Comparison of ENCODE assay signal across 10 mouse cellular contexts in genomic region chr10:67182651-67183050, GRCm38 (mm10).
DNase-seq lines count a peak whose midpoint lies in the region; ATAC-seq and TF ChIP-seq lines count a peak whose summit lies in the region.
"Had no signal": no experiment of that assay in that cellular context is flagged by ENCODE, and none has a peak within 500 bp of the region (broad histone marks: within the 10 kb centered on the region; RNA-seq: fewer than 3 reads in every experiment).

No protein-coding gene starts in this region.

- H3K4me1 ChIP-seq in heart, embryonic 14.5 days (ENCODE audit: control insufficient read depth in 2 of 2, insufficient read depth in 2 of 2, low read length in 2 of 2), result peaks cover 2 to 11% of the 10 kb centered on the region in 2 experiments
- peaks cover 18 to 26% of the 10 kb centered on the region in 2 experiments for H3K4me1 ChIP-seq in liver, embryonic 14.5 days (replicated peaks; ENCODE audit: control insufficient read depth in 2 of 2, insufficient read depth in 2 of 2, low read length in 1 of 2)
- no peaks in the 10 kb centered on the region for H3K4me1 ChIP-seq in hindbrain, embryonic 11.5 days (replicated peaks; ENCODE audit: control insufficient read depth, insufficient read depth, low read length)

- DNase-seq in heart, adult 9 months (ENCODE audit: low spot score in 2 of 2), result no peak
- DNase-seq in spleen, adult 18-20 months, result peak; percentile 12 to 32
- DNase-seq in spleen, adult 12 weeks (ENCODE audit: low spot score), result no peak
- no peak for DNase-seq in liver, embryonic 14.5 days (ENCODE audit: low read depth in 3 of 3, low spot score in 3 of 3)
- peak; percentile 45 for DNase-seq in thymus, postnatal 4 days
- no peak for DNase-seq in testis, postnatal 14 days (ENCODE audit: low spot score)
- no peak for DNase-seq in hindbrain, embryonic 11.5 days (ENCODE audit: low spot score)

- H3K4me2 ChIP-seq in heart, embryonic 14.5 days (ENCODE audit: low read length), result peak overlapping the region; percentile 12; the same call in 1 of the 2 replicates
- H3K4me2 ChIP-seq in liver, embryonic 14.5 days (ENCODE audit: low read depth), result peak overlapping the region; percentile 42
- no peak overlapping the region for H3K4me2 ChIP-seq in hindbrain, embryonic 11.5 days (replicated peaks; ENCODE audit: low read depth, low read length)

- H3K27me3 ChIP-seq in heart, embryonic 14.5 days (ENCODE audit: control insufficient read depth, insufficient read depth, low read length), result no peaks in the 10 kb centered on the region
- no peaks in the 10 kb centered on the region for H3K27me3 ChIP-seq in liver, embryonic 14.5 days (ENCODE audit: control insufficient read depth, insufficient read depth, low read length)
- H3K27me3 ChIP-seq in hindbrain, embryonic 11.5 days (ENCODE audit: control insufficient read depth, insufficient read depth, low read length), result no peaks in the 10 kb centered on the region

- no peak for TF ChIP-seq CTCF in liver, embryonic 14.5 days (IDR thresholded peaks at IDR 0.05; ENCODE audit: low read depth)

- H3K9ac ChIP-seq in heart, embryonic 14.5 days (ENCODE audit: low read length), result no peak overlapping the region
- H3K9ac ChIP-seq in liver, embryonic 14.5 days (replicated peaks), result no peak overlapping the region; the same call in 1 of the 2 replicates
- no peak overlapping the region for H3K9ac ChIP-seq in hindbrain, embryonic 11.5 days (ENCODE audit: low read depth, low read length)

- ATAC-seq in heart, embryonic 14.5 days (ENCODE audit: insufficient number of reproducible peaks, insufficient read depth, low FRiP score, low read depth), result no peak
- ATAC-seq in liver, embryonic 14.5 days (ENCODE audit: insufficient read depth), result no peak
- no peak for ATAC-seq in hindbrain, embryonic 11.5 days (ENCODE audit: low FRiP score)
- ATAC-seq: hindbrain, postnatal 0 days had no signal

- no peaks in the 10 kb centered on the region for H3K9me3 ChIP-seq in heart, embryonic 14.5 days (ENCODE audit: control insufficient read depth, low read length)
- no peaks in the 10 kb centered on the region for H3K9me3 ChIP-seq in liver, embryonic 14.5 days (ENCODE audit: control insufficient read depth, low read length)
- no peaks in the 10 kb centered on the region for H3K9me3 ChIP-seq in hindbrain, embryonic 11.5 days (ENCODE audit: control insufficient read depth, low read length)

- 60% methylated on average over 3 of the region's 3 CpGs for WGBS in heart, embryonic 14.5 days
- WGBS in liver, embryonic 14.5 days (ENCODE audit: insufficient replicate concordance), result 19% methylated on average over 3 of the region's 3 CpGs
- 78% methylated on average over 3 of the region's 3 CpGs for WGBS in hindbrain, embryonic 11.5 days

- no peak overlapping the region for H3K4me3 ChIP-seq in heart, embryonic 14.5 days (ENCODE audit: control insufficient read depth in 1 of 2, insufficient read depth in 1 of 2, low read depth in 1 of 2, low read length in 2 of 2)
- H3K4me3 ChIP-seq in liver, embryonic 14.5 days (ENCODE audit: insufficient read depth in 1 of 2, low read depth in 2 of 2, low read length in 2 of 2), result no peak overlapping the region
- no peak overlapping the region for H3K4me3 ChIP-seq in hindbrain, embryonic 11.5 days (ENCODE audit: low read depth, low read length)
- H3K4me3 ChIP-seq: myocyte had no signal

- H3K27ac ChIP-seq in heart, embryonic 14.5 days (replicated peaks in 1 of 2; ENCODE audit: control insufficient read depth in 1 of 2, insufficient read depth in 1 of 2, low read depth in 2 of 2, low read length in 2 of 2), result peak overlapping the region; percentile 20 to 31; a peak in 2 of 4 replicates
- H3K27ac ChIP-seq in liver, embryonic 14.5 days, result peak overlapping the region; percentile 60
- no peak overlapping the region for H3K27ac ChIP-seq in hindbrain, embryonic 11.5 days (ENCODE audit: low read depth, low read length)
- H3K27ac ChIP-seq: hindbrain, postnatal 0 days had no signal

- TF ChIP-seq EP300 in liver, embryonic 14.5 days (IDR thresholded peaks at IDR 0.05; ENCODE audit: low read depth), result no peak

- H3K36me3 ChIP-seq in heart, embryonic 14.5 days (ENCODE audit: control insufficient read depth, insufficient read depth, low read length), result no peaks in the 10 kb centered on the region
- H3K36me3 ChIP-seq in liver, embryonic 14.5 days (replicated peaks; ENCODE audit: control insufficient read depth, insufficient read depth, low read depth), result no peaks in the 10 kb centered on the region
- no peaks in the 10 kb centered on the region for H3K36me3 ChIP-seq in hindbrain, embryonic 11.5 days (ENCODE audit: control insufficient read depth, insufficient read depth, low read length)

Comparison
In these comparisons a context has a peak if more than half of its experiments do, and no peak if none do; other contexts are left out.
1. DNase-seq: peak in spleen, adult 18-20 months (2 of 2) and thymus, postnatal 4 days (single experiment); none in heart, adult 9 months (0 of 2), spleen, adult 12 weeks (single experiment), liver, embryonic 14.5 days (0 of 3), testis, postnatal 14 days (single experiment) and hindbrain, embryonic 11.5 days (single experiment).